Mouse (Mus musculus) neural tube, embryonic 12.5 days (tissue): ENCODE results near the gene Atf6b. TPM values are rescaled to one million over a fixed set of nuclear protein-coding genes. Genes with fewer than 3 reads are reported as not detected.

Experiments
- ATAC-seq: fragments of 200-750 bp; cut with Nextera tagmentation; 2 replicates; pipeline ENCODE4 v1.8.0; 2017; ENCODE audit warnings: low read depth, mild to moderate bottlenecking, moderate TSS enrichment, moderate library complexity; ENCODE audit not compliant: low FRiP score
- H3K27ac ChIP-seq: fragments of 300-500 bp; sonication (generic); 2 replicates; pipeline ENCODE4 v1.5.1; 2016
- H3K27me3 ChIP-seq: fragments of 300-500 bp; sonication (generic); replicated peaks from 2 replicates; pipeline ENCODE4 v1.6.1; 2016; ENCODE audit warnings: mild to moderate bottlenecking
- H3K36me3 ChIP-seq: fragments of 300-500 bp; sonication (generic); 2 replicates; pipeline ENCODE4 v1.6.1; 2016; ENCODE audit warnings: mild to moderate bottlenecking
- H3K4me1 ChIP-seq: fragments of 300-500 bp; sonication (generic); 2 replicates; pipeline ENCODE4 v1.6.1; 2016
- H3K4me2 ChIP-seq: fragments of 300-500 bp; sonication (generic); replicated peaks from 2 replicates; pipeline ENCODE4 v1.6.1; 2016; ENCODE audit warnings: mild to moderate bottlenecking
- H3K4me3 ChIP-seq: fragments of 300-500 bp; sonication (generic); 2 replicates; pipeline ENCODE4 v1.5.1; 2016
- H3K9ac ChIP-seq: fragments of 300-500 bp; sonication (generic); 2 replicates; pipeline ENCODE4 v1.6.1; 2016; ENCODE audit warnings: mild to moderate bottlenecking
- H3K9me3 ChIP-seq: fragments of 300-500 bp; sonication (generic); 2 replicates; pipeline ENCODE4 v1.6.1; 2016; ENCODE audit warnings: mild to moderate bottlenecking
- WGBS: fragments of 180-500 bp; shearing (Covaris S2); methylation state at CpG from one replicate; pipeline ENCODE4 v1.1.7; 2016; 5-methylcytosine and 5-hydroxymethylcytosine counted together
- polyA plus RNA-seq: library from polyadenylated mRNA; unstranded; fragments of >200 nt; fragmentation: Nextera tagmentation; extraction: Ambion mirVana; gene quantifications from 2 replicates; pipeline ENCODE4 v1.2.1, GENCODE M21; 2016

Gene Atf6b
- polyA plus RNA-seq, 1 experiment from 2014 or later: 120 TPM

- H3K9ac ChIP-seq: 0 out of 2 replicates have a peak overlapping the region, but pooled peaks have one; percentile 26
- H3K27me3 ChIP-seq: no peaks in the 10 kb centered on the region
- peaks cover 20% of the 10 kb centered on the region for H3K4me1 ChIP-seq
- peak overlapping the region; percentile 21; the same call in 1 of the 2 replicates for H3K4me2 ChIP-seq
- WGBS: 15% methylated on average over 11 of the region's 11 CpGs
- no peaks in the 10 kb centered on the region for H3K36me3 ChIP-seq
- no peaks in the 10 kb centered on the region for H3K9me3 ChIP-seq
- 0 out of 2 replicates have a peak, but pooled peaks have one; percentile 39 for ATAC-seq
- peak overlapping the region; percentile 60 for H3K27ac ChIP-seq
- no peak overlapping the region for H3K4me3 ChIP-seq
Observed at GRCm38 (mm10) chr17:34640778-34641601, 6.0 kb upstream of the Atf6b start.

- H3K4me3 ChIP-seq: no peak overlapping the region
- no peaks in the 10 kb centered on the region for H3K36me3 ChIP-seq
- H3K4me2 ChIP-seq: no peak overlapping the region
- peaks cover 24% of the 10 kb centered on the region for H3K4me1 ChIP-seq
- no peaks in the 10 kb centered on the region for H3K9me3 ChIP-seq
- ATAC-seq: no peak
- no peak overlapping the region for H3K9ac ChIP-seq
- WGBS: 89% methylated on average over 3 of the region's 3 CpGs
- H3K27me3 ChIP-seq: no peaks in the 10 kb centered on the region
- no peak overlapping the region for H3K27ac ChIP-seq
Observed at GRCm38 (mm10) chr17:34641945-34642344, 5.0 kb upstream of the Atf6b start.

GRCm38 (mm10) chr17:34643379-34643778 lies 3.6 kb upstream of the Atf6b start:
- Histone ChIP-seq H3K4me2 (no peak overlapping the region), H3K27ac (no peak overlapping the region)
- WGBS: 91% methylated on average over 4 of the region's 4 CpGs

GRCm38 (mm10) chr17:34643944-34644343 lies 3.0 kb upstream of the Atf6b start:
- peaks cover 5% of the 10 kb centered on the region; the same call in 1 of the 2 replicates for H3K36me3 ChIP-seq
- WGBS: 88% methylated on average over 10 of the region's 10 CpGs
- no peak overlapping the region for H3K27ac ChIP-seq
- no peak overlapping the region for H3K9ac ChIP-seq
- no peak for ATAC-seq
- H3K27me3 ChIP-seq: no peaks in the 10 kb centered on the region
- H3K9me3 ChIP-seq: no peaks in the 10 kb centered on the region
- peaks cover 34% of the 10 kb centered on the region for H3K4me1 ChIP-seq
- no peak overlapping the region for H3K4me2 ChIP-seq
- no peak overlapping the region for H3K4me3 ChIP-seq

More at GRCm38 (mm10) chr17:34643379-34643778, 3.6 kb upstream of the Atf6b start:
- Histone ChIP-seq H3K4me1 (peaks cover 32% of the 10 kb centered on the region), H3K9me3 (no peaks in the 10 kb centered on the region), H3K27me3 (no peaks in the 10 kb centered on the region), H3K36me3 (no peaks in the 10 kb centered on the region), H3K9ac (no peak overlapping the region), H3K4me3 (no peak overlapping the region)
- ATAC-seq: no peak

GRCm38 (mm10) chr17:34644608-34645007 lies 2.3 kb upstream of the Atf6b start, which contains the start of gene Fkbpl:
Fkbpl (plus strand) TSS chr17:34644764.
- H3K4me2 ChIP-seq: peak within 1 kb of the TSS; percentile 76
- H3K9me3 ChIP-seq: no peaks in the 10 kb centered on the region
- peaks cover 12% of the 10 kb centered on the region for H3K36me3 ChIP-seq
- peak within 1 kb of the TSS; percentile 45 for H3K4me3 ChIP-seq
- peak within 1 kb of the TSS; percentile 51 for H3K9ac ChIP-seq
- H3K27ac ChIP-seq: no peak within 1 kb of the TSS
- H3K4me1 ChIP-seq: peaks cover 34% of the 10 kb centered on the region
- WGBS: under 1% methylated on average over 16 of the region's 16 CpGs
- no peaks in the 10 kb centered on the region for H3K27me3 ChIP-seq
- ATAC-seq: peak; percentile 70

- ATAC-seq: no peak
- Histone ChIP-seq H3K9ac (peak overlapping the region; percentile 51), H3K4me3 (peak overlapping the region; percentile 45), H3K4me2 (peak overlapping the region; percentile 76), H3K36me3 (peaks cover 19% of the 10 kb centered on the region), H3K4me1 (peaks cover 34% of the 10 kb centered on the region), H3K27me3 (no peaks in the 10 kb centered on the region), H3K27ac (no peak overlapping the region), H3K9me3 (no peaks in the 10 kb centered on the region)
- WGBS: 53% methylated on average over 10 of the region's 10 CpGs
Observed at GRCm38 (mm10) chr17:34645256-34645829, 1.6 kb upstream of the Atf6b start.

GRCm38 (mm10) chr17:34645831-34646511 lies 975 bp upstream of the Atf6b start:
- Histone ChIP-seq H3K9ac (no peak overlapping the region), H3K9me3 (no peaks in the 10 kb centered on the region), H3K27me3 (no peaks in the 10 kb centered on the region), H3K27ac (no peak overlapping the region), H3K4me1 (peaks cover 30% of the 10 kb centered on the region), H3K4me3 (no peak overlapping the region), H3K36me3 (peaks cover 26% of the 10 kb centered on the region), H3K4me2 (peak overlapping the region; percentile 76)
- 91% methylated on average over 30 of the region's 30 CpGs for WGBS
- no peak for ATAC-seq

GRCm38 (mm10) chr17:34648141-34648890 lies 1.4 kb downstream of the Atf6b start:
- peaks cover 25% of the 10 kb centered on the region for H3K4me1 ChIP-seq
- no peak for ATAC-seq
- H3K36me3 ChIP-seq: peaks cover 49% of the 10 kb centered on the region
- peak overlapping the region; percentile 85; the same call in 1 of the 2 replicates for H3K4me3 ChIP-seq
- H3K9me3 ChIP-seq: no peaks in the 10 kb centered on the region
- no peaks in the 10 kb centered on the region for H3K27me3 ChIP-seq
- peak overlapping the region; percentile 82 for H3K4me2 ChIP-seq
- WGBS: 87% methylated on average over 16 of the region's 16 CpGs
- 0 out of 2 replicates have a peak overlapping the region, but pooled peaks have one; percentile 9 for H3K9ac ChIP-seq
- no peak overlapping the region for H3K27ac ChIP-seq

- no peak for ATAC-seq
- WGBS: 89% methylated on average over 18 of the region's 18 CpGs
- Histone ChIP-seq H3K4me3 (no peak overlapping the region), H3K9me3 (no peaks in the 10 kb centered on the region), H3K27me3 (no peaks in the 10 kb centered on the region), H3K9ac (no peak overlapping the region), H3K4me1 (peaks cover 25% of the 10 kb centered on the region), H3K36me3 (peaks cover 58% of the 10 kb centered on the region), H3K27ac (no peak overlapping the region), H3K4me2 (no peak overlapping the region)
Observed at GRCm38 (mm10) chr17:34649106-34649864, 2.3 kb downstream of the Atf6b start.

- H3K36me3 ChIP-seq: peaks cover 70% of the 10 kb centered on the region
Observed at GRCm38 (mm10) chr17:34650781-34651180, 3.8 kb downstream of the Atf6b start.

More at GRCm38 (mm10) chr17:34650781-34651180, 3.8 kb downstream of the Atf6b start:
- no peaks in the 10 kb centered on the region for H3K27me3 ChIP-seq
- no peak overlapping the region for H3K4me3 ChIP-seq
- H3K4me1 ChIP-seq: peaks cover 16% of the 10 kb centered on the region
- no peak overlapping the region for H3K27ac ChIP-seq
- 91% methylated on average over 14 of the region's 14 CpGs for WGBS
- H3K9me3 ChIP-seq: no peaks in the 10 kb centered on the region
- ATAC-seq: no peak
- H3K4me2 ChIP-seq: no peak overlapping the region
- no peak overlapping the region for H3K9ac ChIP-seq
